Comparison of ENCODE assay signal across 13 mouse cellular contexts in genomic region chr6:65969386-65970111, GRCm38 (mm10). TPM values are rescaled to one million over a fixed set of nuclear protein-coding genes. Genes with fewer than 3 reads are reported as not detected.
DNase-seq lines count a peak whose midpoint lies in the region; ATAC-seq lines count a peak whose summit lies in the region.
"Had no signal": no experiment of that assay in that cellular context is flagged by ENCODE, and none has a peak within 500 bp of the region (broad histone marks: within the 10 kb centered on the region; RNA-seq: fewer than 3 reads in every experiment).

No protein-coding gene starts in this region.

- no peak for DNase-seq in forebrain, embryonic 10.5 days (ENCODE audit: extremely low spot score, low spot score)
- DNase-seq in cerebellum, adult 11-12 months, result peak; percentile 8
- DNase-seq in embryonic facial prominence, embryonic 14.5 days (ENCODE audit: low spot score), result peak; percentile 50
- no peak for DNase-seq in layer of hippocampus, adult 11-12 months (ENCODE audit: low spot score)
- DNase-seq in heart, adult 11 months, result no peak
- DNase-seq: kidney, postnatal 14 days had no signal

- no peaks in the 10 kb centered on the region for H3K36me3 ChIP-seq in forebrain, embryonic 10.5 days (replicated peaks)
- H3K36me3 ChIP-seq in forebrain, embryonic 15.5 days, result no peaks in the 10 kb centered on the region
- no peaks in the 10 kb centered on the region for H3K36me3 ChIP-seq in embryonic facial prominence, embryonic 14.5 days (ENCODE audit: control insufficient read depth, insufficient read depth, low read length)
- no peaks in the 10 kb centered on the region for H3K36me3 ChIP-seq in neural tube, embryonic 12.5 days
- no peaks in the 10 kb centered on the region for H3K36me3 ChIP-seq in kidney, embryonic 16.5 days (ENCODE audit: insufficient read depth, low read length)
- H3K36me3 ChIP-seq: limb, embryonic 12.5 days had no signal

- no peak overlapping the region for H3K4me2 ChIP-seq in forebrain, embryonic 15.5 days (replicated peaks)
- H3K4me2 ChIP-seq in embryonic facial prominence, embryonic 14.5 days (ENCODE audit: low read depth, low read length), result no peak overlapping the region
- no peak overlapping the region for H3K4me2 ChIP-seq in neural tube, embryonic 12.5 days (replicated peaks)
- H3K4me2 ChIP-seq in kidney, embryonic 16.5 days (replicated peaks; ENCODE audit: low read depth, low read length), result no peak overlapping the region
- H3K4me2 ChIP-seq: limb, embryonic 12.5 days had no signal

- ATAC-seq in forebrain, embryonic 15.5 days (replicated peaks), result no peak
- ATAC-seq in embryonic facial prominence, embryonic 14.5 days (ENCODE audit: low read depth), result 0 out of 2 replicates have a peak, but pooled peaks have one; percentile 33
- ATAC-seq in neural tube, embryonic 12.5 days (ENCODE audit: low FRiP score, low read depth), result peak; percentile 56; the same call in 1 of the 2 replicates
- no peak for ATAC-seq in kidney, embryonic 16.5 days (ENCODE audit: low FRiP score, low TSS enrichment)
- ATAC-seq: lung, postnatal 0 days had no signal

- H3K4me1 ChIP-seq in forebrain, embryonic 10.5 days, result peaks cover 16% of the 10 kb centered on the region
- no peaks in the 10 kb centered on the region for H3K4me1 ChIP-seq in forebrain, embryonic 15.5 days
- H3K4me1 ChIP-seq in embryonic facial prominence, embryonic 14.5 days (ENCODE audit: control insufficient read depth, insufficient read depth, low read length), result peaks cover 10% of the 10 kb centered on the region; the same call in 1 of the 2 replicates
- peaks cover 5% of the 10 kb centered on the region; the same call in 1 of the 2 replicates for H3K4me1 ChIP-seq in neural tube, embryonic 12.5 days
- no peaks in the 10 kb centered on the region for H3K4me1 ChIP-seq in kidney, embryonic 16.5 days (ENCODE audit: insufficient read depth, low read length)

- H3K4me3 ChIP-seq in forebrain, embryonic 10.5 days, result no peak overlapping the region
- H3K4me3 ChIP-seq in forebrain, embryonic 15.5 days, result no peak overlapping the region
- no peak overlapping the region for H3K4me3 ChIP-seq in embryonic facial prominence, embryonic 14.5 days (ENCODE audit: low read depth, low read length)
- no peak overlapping the region for H3K4me3 ChIP-seq in neural tube, embryonic 12.5 days
- no peak overlapping the region for H3K4me3 ChIP-seq in kidney, embryonic 16.5 days (ENCODE audit: low read length)
- H3K4me3 ChIP-seq: limb, embryonic 12.5 days had no signal

- 56% methylated on average over 6 of the region's 6 CpGs for WGBS in forebrain, embryonic 10.5 days
- 61% methylated on average over 6 of the region's 6 CpGs for WGBS in forebrain, embryonic 15.5 days
- 36% methylated on average over 6 of the region's 6 CpGs for WGBS in embryonic facial prominence, embryonic 14.5 days
- WGBS in neural tube, embryonic 12.5 days, result 73% methylated on average over 6 of the region's 6 CpGs
- 74% methylated on average over 6 of the region's 6 CpGs for WGBS in kidney, embryonic 16.5 days

- no peaks in the 10 kb centered on the region for H3K27me3 ChIP-seq in forebrain, embryonic 10.5 days (ENCODE audit: poor library complexity, severe bottlenecking)
- no peaks in the 10 kb centered on the region for H3K27me3 ChIP-seq in forebrain, embryonic 15.5 days
- H3K27me3 ChIP-seq in embryonic facial prominence, embryonic 14.5 days (replicated peaks; ENCODE audit: control insufficient read depth, insufficient read depth, low read length), result no peaks in the 10 kb centered on the region
- no peaks in the 10 kb centered on the region for H3K27me3 ChIP-seq in neural tube, embryonic 12.5 days (replicated peaks)
- H3K27me3 ChIP-seq in kidney, embryonic 16.5 days (ENCODE audit: insufficient read depth, low read length), result no peaks in the 10 kb centered on the region
- H3K27me3 ChIP-seq: limb, embryonic 12.5 days had no signal

- H3K9me3 ChIP-seq in forebrain, embryonic 10.5 days, result no peaks in the 10 kb centered on the region
- H3K9me3 ChIP-seq in forebrain, embryonic 15.5 days, result no peaks in the 10 kb centered on the region
- H3K9me3 ChIP-seq in embryonic facial prominence, embryonic 14.5 days (ENCODE audit: control insufficient read depth, low read length), result no peaks in the 10 kb centered on the region
- H3K9me3 ChIP-seq in neural tube, embryonic 12.5 days, result no peaks in the 10 kb centered on the region
- no peaks in the 10 kb centered on the region for H3K9me3 ChIP-seq in kidney, embryonic 16.5 days (ENCODE audit: low read length)
- H3K9me3 ChIP-seq: limb, embryonic 12.5 days had no signal

- no peak overlapping the region for H3K9ac ChIP-seq in forebrain, embryonic 15.5 days (replicated peaks)
- no peak overlapping the region for H3K9ac ChIP-seq in embryonic facial prominence, embryonic 14.5 days (ENCODE audit: low read depth, low read length)
- H3K9ac ChIP-seq in neural tube, embryonic 12.5 days, result no peak overlapping the region
- H3K9ac ChIP-seq in kidney, embryonic 16.5 days (replicated peaks; ENCODE audit: low read length), result no peak overlapping the region
- H3K9ac ChIP-seq: limb, embryonic 12.5 days had no signal

- H3K27ac ChIP-seq in forebrain, embryonic 10.5 days, result peak overlapping the region; percentile 40; the same call in 1 of the 2 replicates
- no peak overlapping the region for H3K27ac ChIP-seq in forebrain, embryonic 15.5 days (replicated peaks)
- no peak overlapping the region for H3K27ac ChIP-seq in embryonic facial prominence, embryonic 14.5 days (replicated peaks; ENCODE audit: low read depth, low read length)
- H3K27ac ChIP-seq in neural tube, embryonic 12.5 days, result no peak overlapping the region
- H3K27ac ChIP-seq in kidney, embryonic 16.5 days (ENCODE audit: low read length), result no peak overlapping the region
- H3K27ac ChIP-seq: limb, embryonic 12.5 days; stomach, postnatal 0 days had no signal

RNA-seq across cellular contexts. Expression of gene 4930544G11Rik, which starts 17.1 kb away (rescaled TPM):
- polyA plus RNA-seq in forebrain, embryonic 10.5 days (2016; fragmentation: Nextera tagmentation; extraction: Ambion mirVana), result not detected in 2 replicates
- polyA plus RNA-seq in forebrain, embryonic 15.5 days (2015; fragmentation: Nextera tagmentation; extraction: Ambion mirVana), result not detected in 2 replicates
- polyA plus RNA-seq in embryonic facial prominence, embryonic 14.5 days (2014; fragmentation: Nextera tagmentation; extraction: Ambion mirVana), result not detected in 2 replicates
- polyA plus RNA-seq in neural tube, embryonic 12.5 days (2016; fragmentation: Nextera tagmentation; extraction: Ambion mirVana), result not detected in 2 replicates
- not detected in 2 replicates for polyA plus RNA-seq in kidney, embryonic 16.5 days (2015; fragmentation: Nextera tagmentation; extraction: Ambion mirVana)
- polyA plus RNA-seq: C2C12; limb, embryonic 12.5 days; lung, postnatal 0 days; stomach, postnatal 0 days had no signal

Comparison
In these comparisons a context has a peak if more than half of its experiments do, and no peak if none do; other contexts are left out.
1. DNase-seq: peak in cerebellum, adult 11-12 months (single experiment) and embryonic facial prominence, embryonic 14.5 days (single experiment); none in forebrain, embryonic 10.5 days (single experiment), layer of hippocampus, adult 11-12 months (single experiment) and heart, adult 11 months (single experiment).
2. ATAC-seq: peak in embryonic facial prominence, embryonic 14.5 days (single experiment) and neural tube, embryonic 12.5 days (single experiment); none in forebrain, embryonic 15.5 days (single experiment) and kidney, embryonic 16.5 days (single experiment).